Mouse (Mus musculus) olfactory bulb, adult 2 months (tissue): ENCODE data around the gene Slc9a5.

ENCODE experiments used
- CTCF ChIP-seq: fragments of 200-500 bp; IDR thresholded peaks from 2 replicates; pipeline ENCODE4 v1.5.1; 2012; ENCODE audit warnings: low read depth, mild to moderate bottlenecking, low read length, moderate library complexity; ENCODE audit not compliant: insufficient read depth
- POLR2A ChIP-seq: fragments of 200-500 bp; IDR thresholded peaks from 2 replicates; pipeline ENCODE4 v1.6.1; 2012; ENCODE audit warnings: mild to moderate bottlenecking, low read depth, low read length, moderate library complexity; ENCODE audit not compliant: insufficient read depth

DNA sequence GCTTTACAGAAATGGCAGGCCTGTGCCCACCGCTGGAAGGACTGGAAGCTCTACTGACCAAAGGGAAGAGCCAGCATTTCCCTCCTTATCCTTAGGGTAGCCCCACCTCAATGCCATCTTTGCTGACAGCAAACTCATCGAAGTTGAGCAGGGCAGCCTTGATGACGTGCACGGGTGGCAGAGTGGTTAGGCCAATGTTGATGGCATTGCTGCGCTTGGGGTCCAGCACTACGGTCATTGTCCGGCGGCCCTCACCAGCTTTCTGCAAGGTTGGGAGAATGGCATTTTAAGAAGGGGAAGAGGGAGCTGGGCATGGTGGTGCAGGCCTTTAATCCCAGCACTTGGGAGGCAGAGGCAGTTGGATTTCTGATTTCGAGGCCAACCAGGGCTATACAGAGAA is 16.7 kb upstream of the Slc9a5 start:
- TF ChIP-seq POLR2A, result no peak
- no peak for TF ChIP-seq CTCF
